Mouse (Mus musculus) liver, postnatal 0 days (tissue): Measurements from ENCODE around the gene Tle4.

Experiments used
- CTCF ChIP-seq: sonication (generic); IDR thresholded peaks from 2 replicates; pipeline ENCODE4 v1.5.1; 2016; ENCODE audit warnings: antibody characterized with exemption, low read depth
- EP300 ChIP-seq: IDR thresholded peaks from 2 replicates; pipeline ENCODE4 v1.6.1; 2016; ENCODE audit warnings: antibody characterized with exemption, low read depth, mild to moderate bottlenecking

DNA sequence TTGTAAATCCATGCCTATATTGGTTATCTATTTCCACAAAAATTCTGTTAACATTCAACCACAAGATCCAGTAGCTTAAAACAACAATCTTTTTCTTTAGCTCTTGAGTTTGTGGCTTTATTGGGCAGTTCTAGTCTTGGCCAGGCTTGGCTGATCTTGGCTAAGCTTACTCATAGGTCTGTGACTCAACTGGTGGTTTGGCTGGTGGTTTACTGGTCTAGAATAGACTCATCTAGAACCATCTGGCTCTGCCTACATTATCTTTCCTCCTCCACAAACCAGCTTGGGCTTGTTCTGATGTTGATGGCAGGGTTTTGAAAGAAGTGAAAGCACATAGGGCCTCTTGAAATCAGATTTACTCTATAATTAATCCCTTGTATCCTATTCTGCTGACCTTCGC is 22.7 kb upstream of the Tle4 start:
- TF ChIP-seq CTCF = no peak
- no peak for TF ChIP-seq EP300
